Mouse (Mus musculus) right cerebral cortex, postnatal 10 days (tissue): Measurements from ENCODE around the gene Opn4.
A peak's percentile ranks its signal among the peaks of the same experiment; 100 is the strongest.

Source experiments
- DNase-seq, 2 experiments: peaks; one replicate each; pipeline ENCODE4 v3.0.0; 2021; ENCODE audit warnings: low spot score in 2 of 2

The Opn4 gene

DNA sequence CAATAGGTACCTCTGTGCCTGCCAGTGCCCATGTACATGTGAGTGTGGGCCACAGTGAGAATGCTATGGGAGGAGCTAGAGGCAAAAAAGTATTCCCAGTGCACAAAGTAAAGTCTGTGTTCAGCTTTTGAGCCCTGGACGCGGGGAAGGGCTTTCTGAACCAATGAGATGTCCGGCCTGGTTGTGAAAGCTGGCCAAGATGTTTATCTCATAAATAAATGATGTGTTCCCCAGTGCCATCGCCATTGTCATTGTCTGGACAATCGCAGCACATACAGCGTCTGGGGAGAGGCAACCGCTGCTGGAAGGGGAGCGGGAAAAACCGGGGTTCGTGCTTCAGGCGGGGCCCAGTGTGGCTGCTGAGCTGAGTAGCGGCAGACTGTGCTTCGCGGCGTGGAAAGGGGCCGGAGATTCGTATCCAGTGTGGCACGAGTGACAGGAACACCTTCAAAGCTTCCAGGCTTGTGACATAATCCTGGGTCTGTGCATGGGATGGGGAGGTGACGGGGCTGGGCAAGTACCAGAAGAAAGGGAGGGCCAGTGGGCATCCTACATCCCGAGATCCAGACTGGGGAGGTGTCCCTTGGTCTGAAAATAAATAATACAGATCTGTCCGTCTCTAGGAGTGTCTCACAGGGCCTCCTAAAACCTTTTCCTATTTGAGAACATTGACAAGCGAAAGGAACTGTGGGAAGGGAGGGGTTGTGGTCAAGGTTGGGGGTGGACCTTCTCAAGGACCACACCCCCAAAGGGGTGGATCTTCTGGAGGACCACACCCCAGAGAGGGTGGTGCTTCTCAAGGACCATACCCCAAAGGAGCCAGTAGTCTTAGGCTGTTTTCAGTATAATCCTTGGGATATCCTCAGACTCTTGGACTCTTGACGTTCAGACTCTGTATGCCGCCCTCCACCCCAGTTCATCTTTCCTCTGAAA lies 8.9 kb downstream of the Opn4 start:
- no peak for DNase-seq

DNA sequence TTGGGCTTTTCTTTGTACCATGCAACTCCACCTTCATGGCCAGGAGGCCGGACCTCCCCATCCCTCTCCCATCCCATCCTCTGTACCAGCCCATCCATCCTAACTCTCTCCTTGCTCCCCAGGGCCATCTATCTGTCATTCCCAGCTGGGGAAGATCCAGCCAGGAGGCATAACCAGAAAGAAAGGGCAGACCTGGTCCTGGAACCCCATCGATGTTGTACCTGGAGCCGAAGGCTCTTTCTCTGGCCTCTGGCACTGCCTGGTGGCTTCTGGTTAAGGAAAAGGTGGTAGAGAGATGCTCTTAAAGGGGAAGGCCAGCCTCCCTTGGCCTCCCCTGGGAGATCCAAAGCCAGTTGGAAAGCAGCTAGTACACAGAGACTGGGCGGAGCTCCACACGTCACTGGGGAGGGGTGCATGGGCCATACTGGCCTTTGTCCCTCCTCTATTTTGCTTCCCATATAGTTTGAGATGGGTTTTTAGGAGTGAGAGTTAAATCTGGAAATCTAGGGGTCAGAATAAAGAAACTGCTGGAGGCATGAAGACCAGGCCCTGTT lies 9.8 kb downstream of the Opn4 start:
- DNase-seq, result no peak

DNA sequence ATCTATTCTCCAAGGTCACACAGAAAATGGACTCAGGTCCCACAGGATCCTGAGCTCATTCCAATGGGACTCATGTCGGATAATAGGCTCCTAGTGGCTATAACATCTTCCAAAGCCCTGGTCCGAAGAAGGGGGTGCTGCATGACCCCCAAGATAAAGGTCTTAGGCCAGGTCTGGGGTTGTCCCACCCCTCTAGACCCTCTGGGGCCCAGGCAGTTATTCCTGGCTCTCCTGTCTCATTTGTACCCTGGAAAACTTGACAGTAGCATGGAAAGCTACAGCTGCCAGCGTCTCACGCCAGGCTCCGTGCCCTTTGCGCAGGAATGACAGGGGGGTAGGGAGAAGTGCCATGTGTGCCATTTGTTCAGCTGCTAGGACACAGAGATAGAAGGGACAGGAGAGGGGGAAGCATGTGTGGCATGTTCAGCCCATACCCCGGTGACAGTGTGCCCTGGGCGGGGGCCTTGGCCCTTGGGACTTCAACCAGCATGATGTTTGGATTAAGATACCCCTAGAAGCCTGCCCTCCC lies 10.7 kb downstream of the Opn4 start:
- no peak for DNase-seq

DNA sequence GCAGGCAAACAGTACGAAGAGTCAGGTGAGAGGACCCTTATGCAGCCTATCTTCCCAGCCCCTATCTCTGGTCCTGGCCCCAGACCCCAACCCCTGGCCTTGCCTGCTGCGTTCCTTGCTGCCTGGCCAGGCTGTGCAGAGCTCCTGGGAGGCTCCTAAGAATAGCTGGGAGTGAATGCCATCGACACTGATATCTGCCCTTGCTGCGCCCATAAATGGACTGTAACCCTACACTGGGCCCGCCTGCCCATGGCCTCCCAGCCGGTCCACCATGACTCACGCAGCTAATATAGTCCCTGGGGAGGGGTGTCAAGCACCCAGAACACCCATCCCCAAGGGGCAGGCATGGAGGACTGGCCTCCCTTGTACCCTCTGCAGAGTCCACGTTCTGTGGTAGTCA lies 11.4 kb downstream of the Opn4 start, which contains the start of gene Ldb3:
TSS of gene Ldb3 (minus strand) at position 185 of the 400 bp plus-strand sequence.
- DNase-seq, result no peak

GRCm38 (mm10) chr14:34588005-34588404 lies 11.9 kb downstream of the Opn4 start:
- DNase-seq, result no peak

DNA sequence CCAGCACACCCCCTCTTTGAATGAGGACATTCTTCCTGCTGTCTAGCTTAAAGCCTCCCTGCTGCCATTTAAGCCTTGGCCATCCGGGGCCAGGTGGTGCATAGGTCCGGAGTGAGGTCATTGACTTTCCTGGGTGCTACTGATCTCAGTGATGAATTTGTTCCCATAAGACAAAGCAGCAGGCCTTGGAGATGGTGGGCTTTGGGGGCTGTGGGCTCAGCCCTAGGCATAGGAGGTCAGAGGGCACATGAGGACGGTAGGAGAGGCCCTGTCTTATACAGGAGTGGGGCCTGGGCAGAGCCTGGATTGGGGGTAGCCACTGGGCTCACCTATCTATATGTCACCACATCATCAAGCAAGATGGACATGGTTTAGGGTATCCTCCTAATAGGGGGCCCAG lies 13.1 kb downstream of the Opn4 start:
- DNase-seq, result no peak

- no peak for DNase-seq
Measured at GRCm38 (mm10) chr14:34585358-34586105, 14.4 kb downstream of the Opn4 start.

GRCm38 (mm10) chr14:34582740-34583427 lies 17.1 kb downstream of the Opn4 start:
- no peak for DNase-seq

DNA sequence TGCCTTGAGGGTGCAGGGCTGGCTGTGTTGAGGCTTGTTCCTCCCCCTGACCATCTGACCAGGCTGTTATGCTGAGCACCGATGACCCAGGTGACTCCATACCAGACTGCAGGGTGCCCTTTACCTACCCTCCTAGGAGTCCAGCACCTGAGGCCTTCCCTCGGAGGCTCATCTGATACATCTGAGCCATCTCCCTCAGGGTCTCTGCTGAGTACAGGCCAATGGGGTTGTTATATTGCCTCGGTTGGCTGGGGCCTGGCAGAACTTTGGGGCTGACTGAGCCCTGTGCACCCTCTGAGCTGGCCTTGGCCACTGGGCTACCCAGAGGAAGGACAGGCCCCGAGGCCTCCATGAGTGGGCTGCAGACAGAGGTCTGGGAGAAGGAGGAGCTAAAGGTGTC lies 23.1 kb downstream of the Opn4 start:
- no peak for DNase-seq

DNA sequence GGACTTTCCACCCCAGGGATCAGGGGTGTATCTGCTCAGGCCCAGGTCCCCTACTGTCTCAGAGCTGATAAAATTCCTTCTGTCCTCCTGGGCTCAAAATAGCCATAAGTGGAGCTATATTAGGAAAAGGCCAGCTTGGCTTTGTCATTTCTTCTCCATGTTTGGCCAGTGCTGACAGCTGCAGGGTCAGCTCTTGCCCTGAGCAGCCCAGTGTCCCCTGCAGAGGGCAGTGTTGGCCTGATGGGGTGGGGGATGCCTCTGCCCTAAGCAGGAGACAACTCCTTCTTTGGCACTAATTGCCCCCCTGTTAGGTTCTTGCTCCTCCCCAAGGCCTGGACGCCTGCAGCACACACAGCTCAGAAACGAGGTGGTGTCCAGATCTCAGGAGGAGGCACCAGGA lies 25.9 kb downstream of the Opn4 start:
- no peak for DNase-seq

GRCm38 (mm10) chr14:34573348-34573913 lies 26.5 kb downstream of the Opn4 start:
- DNase-seq, result no peak

DNA sequence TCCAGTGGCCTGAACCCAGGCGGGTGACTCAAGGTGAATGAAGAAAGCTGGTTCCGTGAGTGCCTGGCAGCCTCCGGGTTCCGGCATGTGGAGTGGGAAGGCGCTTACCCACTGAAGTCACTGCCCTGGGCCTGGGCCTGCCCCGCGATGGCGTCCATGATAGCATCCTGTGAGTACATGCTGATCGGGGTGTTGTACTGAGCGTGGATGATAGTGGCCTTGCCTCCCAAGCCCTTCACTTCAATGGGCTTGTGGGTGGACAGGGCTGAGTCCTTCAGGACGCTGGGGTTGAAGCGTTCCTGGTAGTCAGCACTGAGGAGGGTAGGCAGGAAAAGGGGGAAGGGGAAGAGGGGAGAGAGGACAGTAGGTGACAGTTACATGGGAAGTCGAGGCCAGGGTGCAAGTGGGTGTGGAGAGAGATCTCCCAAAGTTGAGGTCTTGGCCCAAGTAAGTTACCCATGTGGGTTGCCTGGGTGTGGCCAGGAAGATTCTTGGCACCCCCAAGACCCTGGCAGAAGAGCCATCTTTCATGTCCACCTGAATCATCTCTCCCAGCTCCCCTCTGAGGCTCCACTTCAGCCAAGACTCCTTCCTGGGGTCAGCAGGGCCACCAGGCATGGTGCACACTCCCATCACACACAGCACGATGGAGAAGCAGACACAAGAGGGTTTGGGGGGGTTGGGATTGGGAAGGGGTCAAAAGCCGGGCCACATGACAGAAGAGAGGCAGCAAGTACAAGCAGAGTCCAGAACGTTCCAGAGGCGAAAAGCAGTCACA lies 28.1 kb downstream of the Opn4 start:
- DNase-seq, result no peak

DNA sequence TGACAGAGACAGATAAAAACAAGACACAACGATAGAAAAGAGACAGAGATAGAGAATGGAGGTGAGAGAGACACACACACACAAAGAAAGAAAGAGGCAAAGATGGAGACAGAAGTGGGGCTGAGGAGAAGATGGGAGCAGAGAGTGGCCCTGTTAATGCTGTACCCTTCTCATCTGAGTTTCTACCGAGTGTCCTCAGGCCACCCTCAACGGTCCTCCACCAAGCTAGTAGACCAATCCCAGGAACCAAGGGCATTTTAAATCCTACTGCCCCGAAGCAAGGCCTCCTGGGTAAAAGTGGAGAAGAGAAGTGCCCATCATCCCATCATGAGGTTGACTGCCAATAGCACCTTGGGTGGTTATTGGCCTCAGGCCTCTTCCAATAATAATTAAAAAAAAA lies 29.0 kb downstream of the Opn4 start:
- no peak for DNase-seq

DNA sequence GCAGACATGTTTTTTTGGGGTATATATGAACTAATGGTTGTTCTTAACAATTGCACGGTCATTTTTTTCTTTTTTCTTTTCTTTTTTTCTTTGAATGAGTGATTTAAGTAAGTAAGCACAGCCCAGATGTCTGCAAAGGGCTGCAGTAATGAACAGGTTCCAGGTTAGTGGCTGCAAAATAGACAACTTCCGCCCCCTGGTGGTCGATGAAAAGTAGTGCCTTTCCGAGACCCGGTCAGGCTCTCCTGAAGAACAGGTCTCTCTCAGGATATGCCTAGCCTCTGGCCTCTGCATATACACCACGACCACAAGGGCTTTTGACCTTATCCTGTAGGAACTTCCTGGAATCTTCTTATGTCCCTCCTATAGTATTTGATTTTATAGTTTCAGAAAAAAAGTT lies 29.6 kb downstream of the Opn4 start:
- DNase-seq, result peak; percentile 75 to 90

GRCm38 (mm10) chr14:34569534-34570194 lies 30.3 kb downstream of the Opn4 start:
- no peak for DNase-seq

DNA sequence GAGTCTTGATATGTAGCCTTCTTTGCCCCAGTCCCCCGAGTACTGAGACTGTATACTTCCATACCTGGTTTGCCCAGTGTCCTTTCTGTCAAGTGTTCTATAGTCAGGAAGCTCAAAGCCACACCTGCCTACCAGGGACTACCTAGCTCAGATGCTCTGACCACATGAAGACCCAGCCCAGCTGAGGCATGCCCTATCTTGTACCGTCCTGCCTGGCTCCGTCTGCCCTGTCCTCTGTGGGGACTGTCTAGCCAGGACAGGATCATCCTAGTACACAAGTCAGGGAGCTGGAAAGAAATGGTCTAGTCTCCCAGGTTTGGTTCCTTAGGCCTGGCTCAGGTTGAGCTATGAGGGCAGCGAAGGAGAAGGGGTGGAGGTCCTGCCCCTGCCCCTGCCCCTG lies 31.3 kb downstream of the Opn4 start:
- no peak for DNase-seq

GRCm38 (mm10) chr14:34567697-34568096 lies 32.2 kb downstream of the Opn4 start:
- no peak for DNase-seq

DNA sequence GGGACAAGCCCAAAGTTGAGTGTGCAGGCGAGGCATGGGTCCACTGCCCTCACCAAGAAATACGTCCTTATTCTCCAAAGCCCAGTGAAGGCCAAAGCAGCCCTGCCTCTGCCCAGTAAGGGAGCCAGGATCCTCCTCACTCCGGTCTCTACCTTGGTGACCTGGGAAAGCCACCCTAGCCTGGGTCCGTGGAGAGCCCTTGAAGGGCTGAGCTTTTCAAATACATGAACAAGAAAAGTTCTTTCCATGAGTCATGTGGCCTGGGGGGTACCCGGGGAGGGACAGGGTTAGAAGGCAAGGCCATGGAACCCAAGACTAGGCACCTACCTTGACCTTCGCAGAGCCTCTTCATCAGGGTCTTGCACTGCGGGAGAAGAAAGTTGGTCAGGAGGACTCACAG lies 33.4 kb downstream of the Opn4 start:
- no peak for DNase-seq

DNA sequence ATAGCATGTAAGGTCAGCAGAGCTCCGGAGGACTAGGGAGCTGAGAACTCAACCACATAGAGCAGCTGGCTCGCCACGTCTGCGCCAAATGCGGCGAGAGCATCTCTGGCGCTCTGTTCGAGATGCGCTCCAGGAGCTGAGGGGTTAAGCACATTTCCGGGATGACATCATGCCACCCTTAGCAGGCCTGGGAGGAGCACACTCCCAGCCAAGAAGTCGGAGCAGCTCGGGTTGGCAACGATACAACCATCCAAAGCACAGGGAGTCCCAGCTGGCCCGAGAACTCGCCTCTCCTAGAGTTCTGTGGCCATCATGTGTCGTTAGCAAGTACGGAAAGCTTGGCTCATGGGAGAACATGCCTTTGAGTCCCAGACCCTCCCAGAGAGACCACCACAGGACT lies 34.2 kb downstream of the Opn4 start:
- peak; percentile 53 to 54 for DNase-seq

GRCm38 (mm10) chr14:34564646-34565045 lies 35.3 kb downstream of the Opn4 start:
- DNase-seq, result no peak
